Mouse (Mus musculus) midbrain, embryonic 11.5 days (tissue): ENCODE measurements around the gene Pla2g12b. TPM values are rescaled to one million over a fixed set of nuclear protein-coding genes. Genes with fewer than 3 reads are reported as not detected.
"Not testable (repeated sequence)": the region's sequence is repeated elsewhere in the genome, so short reads cannot be mapped to it uniquely, and the experiment has no call there.

ENCODE experiments used
- ATAC-seq: fragments of 200-750 bp; cut with Nextera tagmentation; 2 replicates; pipeline ENCODE4 v1.8.0; 2017; ENCODE audit warnings: moderate TSS enrichment, moderate library complexity; ENCODE audit not compliant: low FRiP score
- DNase-seq: peaks from one replicate; pipeline ENCODE4 v3.0.0; 2015; ENCODE audit warnings: low spot score; ENCODE audit errors: missing footprints
- H3K27ac ChIP-seq: fragments of 300-500 bp; sonication (generic); 2 replicates; pipeline ENCODE4 v1.5.1; 2014; ENCODE audit warnings: low read depth, low read length
- H3K27me3 ChIP-seq: fragments of 300-500 bp; sonication (generic); 2 replicates; pipeline ENCODE4 v1.6.1; 2014; ENCODE audit warnings: mild to moderate bottlenecking, low read length, moderate library complexity, mixed read lengths; ENCODE audit not compliant: control insufficient read depth, insufficient read depth
- H3K36me3 ChIP-seq: fragments of 300-500 bp; sonication (generic); 2 replicates; pipeline ENCODE4 v1.6.1; 2014; ENCODE audit warnings: mild to moderate bottlenecking, low read length, moderate library complexity, mixed read lengths; ENCODE audit not compliant: control insufficient read depth, insufficient read depth
- H3K4me1 ChIP-seq: fragments of 300-500 bp; sonication (generic); 2 replicates; pipeline ENCODE4 v1.6.1; 2014; ENCODE audit warnings: low read length; ENCODE audit not compliant: control insufficient read depth, insufficient read depth
- H3K4me2 ChIP-seq: fragments of 300-500 bp; sonication (generic); 2 replicates; pipeline ENCODE4 v1.6.1; 2014; ENCODE audit warnings: mild to moderate bottlenecking, moderate library complexity
- H3K4me3 ChIP-seq: fragments of 300-500 bp; sonication (generic); 2 replicates; pipeline ENCODE4 v1.5.1; 2014; ENCODE audit warnings: low read depth, low read length
- H3K9ac ChIP-seq: fragments of 300-500 bp; sonication (generic); 2 replicates; pipeline ENCODE4 v1.6.1; 2014; ENCODE audit warnings: low read length
- H3K9me3 ChIP-seq: fragments of 300-500 bp; sonication (generic); 2 replicates; pipeline ENCODE4 v1.6.1; 2016; ENCODE audit warnings: low read length; ENCODE audit not compliant: control insufficient read depth
- WGBS: fragments of 180-500 bp; shearing (Covaris S2); extraction: QIAGEN DNeasy Blood & Tissue Kit; methylation state at CpG from one replicate; pipeline ENCODE4 v1.1.7; 2014; 5-methylcytosine and 5-hydroxymethylcytosine counted together
- polyA plus RNA-seq: library from polyadenylated mRNA; unstranded; fragments of >200 nt; fragmentation: Nextera tagmentation; extraction: Ambion mirVana; gene quantifications from 2 replicates; pipeline ENCODE4 v1.2.1, GENCODE M21; 2014

Pla2g12b gene
- polyA plus RNA-seq, 1 experiment from 2014 or later, result not detected

- ATAC-seq (no peak), DNase-seq (no peak)
- Histone ChIP-seq H3K9ac (no peak overlapping the region), H3K27ac (no peak overlapping the region), H3K4me3 (no peak overlapping the region), H3K9me3 (no peaks in the 10 kb centered on the region), H3K27me3 (no peaks in the 10 kb centered on the region), H3K4me2 (no peak overlapping the region), H3K4me1 (no peaks in the 10 kb centered on the region), H3K36me3 (peaks cover 26% of the 10 kb centered on the region)
- 93% methylated on average over 8 of the region's 8 CpGs for WGBS
Observed at GRCm38 (mm10) chr10:59368729-59369128, 34.7 kb upstream of the Pla2g12b start.

- WGBS, result 94% methylated on average over 9 of the region's 9 CpGs
- ATAC-seq, result no peak
- Histone ChIP-seq H3K4me1 (no peaks in the 10 kb centered on the region), H3K27ac (no peak overlapping the region), H3K9me3 (no peaks in the 10 kb centered on the region), H3K36me3 (peaks cover 26% of the 10 kb centered on the region), H3K4me2 (no peak overlapping the region), H3K4me3 (no peak overlapping the region), H3K9ac (no peak overlapping the region), H3K27me3 (no peaks in the 10 kb centered on the region)
- no peak for DNase-seq
Observed at GRCm38 (mm10) chr10:59369426-59369825, 34.0 kb upstream of the Pla2g12b start.

- Histone ChIP-seq H3K9me3 (no peaks in the 10 kb centered on the region), H3K36me3 (peaks cover 4% of the 10 kb centered on the region), H3K27me3 (no peaks in the 10 kb centered on the region), H3K4me1 (no peaks in the 10 kb centered on the region), H3K27ac (no peak overlapping the region), H3K4me3 (no peak overlapping the region), H3K9ac (no peak overlapping the region), H3K4me2 (no peak overlapping the region)
- whole genome bisulfite sequencing, result 95% methylated on average over 10 of the region's 10 CpGs
- DNase-seq (no peak), ATAC-seq (no peak)
Observed at GRCm38 (mm10) chr10:59377906-59378305, 25.6 kb upstream of the Pla2g12b start.

GRCm38 (mm10) chr10:59378728-59379127 is 24.7 kb upstream of the Pla2g12b start:
- no peak overlapping the region for H3K27ac ChIP-seq
- no peaks in the 10 kb centered on the region for H3K9me3 ChIP-seq
- DNase-seq (no peak), ATAC-seq (no peak)
- H3K36me3 ChIP-seq, result no peaks in the 10 kb centered on the region
- no peak overlapping the region for H3K4me2 ChIP-seq
- H3K9ac ChIP-seq, result no peak overlapping the region
- H3K4me3 ChIP-seq, result no peak overlapping the region
- H3K27me3 ChIP-seq, result no peaks in the 10 kb centered on the region
- H3K4me1 ChIP-seq, result no peaks in the 10 kb centered on the region
- 94% methylated on average over 4 of the region's 4 CpGs for WGBS

- DNase-seq (no peak), ATAC-seq (no peak)
- no peaks in the 10 kb centered on the region for H3K27me3 ChIP-seq
- H3K4me3 ChIP-seq, result no peak overlapping the region
- H3K4me2 ChIP-seq, result no peak overlapping the region
- WGBS, result 66% methylated on average over 3 of the region's 3 CpGs
- H3K9me3 ChIP-seq, result no peaks in the 10 kb centered on the region
- no peak overlapping the region for H3K9ac ChIP-seq
- H3K27ac ChIP-seq, result no peak overlapping the region
- no peaks in the 10 kb centered on the region for H3K4me1 ChIP-seq
- no peaks in the 10 kb centered on the region for H3K36me3 ChIP-seq
Observed at GRCm38 (mm10) chr10:59379927-59380326, 23.5 kb upstream of the Pla2g12b start.

GRCm38 (mm10) chr10:59380411-59380821 is 23.0 kb upstream of the Pla2g12b start:
- ATAC-seq (no peak), DNase-seq (no peak)
- WGBS, result 93% methylated on average over 2 of the region's 2 CpGs
- H3K27me3 ChIP-seq, result no peaks in the 10 kb centered on the region
- H3K4me1 ChIP-seq, result no peaks in the 10 kb centered on the region
- no peak overlapping the region for H3K27ac ChIP-seq
- H3K9me3 ChIP-seq, result no peaks in the 10 kb centered on the region
- no peak overlapping the region for H3K9ac ChIP-seq
- no peak overlapping the region for H3K4me2 ChIP-seq
- H3K36me3 ChIP-seq, result no peaks in the 10 kb centered on the region
- no peak overlapping the region for H3K4me3 ChIP-seq

- not testable (repeated sequence) for H3K27me3 ChIP-seq, H3K9ac ChIP-seq, H3K27ac ChIP-seq, H3K4me2 ChIP-seq, H3K36me3 ChIP-seq, H3K4me1 ChIP-seq, H3K9me3 ChIP-seq, H3K4me3 ChIP-seq, DNase-seq, ATAC-seq
- 88% methylated on average over 5 of the region's 10 CpGs for WGBS
Observed at GRCm38 (mm10) chr10:59381563-59381962, 21.9 kb upstream of the Pla2g12b start.

- no peak for ATAC-seq
- 90% methylated on average over 7 of the region's 8 CpGs for WGBS
Observed at GRCm38 (mm10) chr10:59386951-59387350, 16.5 kb upstream of the Pla2g12b start.

GRCm38 (mm10) chr10:59389652-59390051 is 13.8 kb upstream of the Pla2g12b start:
- no peak overlapping the region for H3K9ac ChIP-seq
- H3K27ac ChIP-seq, result no peak overlapping the region
- no peaks in the 10 kb centered on the region for H3K27me3 ChIP-seq
- no peak for DNase-seq
- WGBS, result 95% methylated on average over 3 of the region's 3 CpGs
- no peaks in the 10 kb centered on the region for H3K4me1 ChIP-seq
- no peaks in the 10 kb centered on the region for H3K36me3 ChIP-seq
- no peaks in the 10 kb centered on the region; the same call in 1 of the 2 replicates for H3K9me3 ChIP-seq
- no peak for ATAC-seq
- H3K4me2 ChIP-seq, result no peak overlapping the region
- H3K4me3 ChIP-seq, result no peak overlapping the region

More at GRCm38 (mm10) chr10:59386951-59387350, 16.5 kb upstream of the Pla2g12b start:
- Histone ChIP-seq H3K4me2 (no peak overlapping the region), H3K27me3 (no peaks in the 10 kb centered on the region), H3K4me3 (no peak overlapping the region), H3K4me1 (no peaks in the 10 kb centered on the region), H3K27ac (no peak overlapping the region), H3K36me3 (no peaks in the 10 kb centered on the region), H3K9ac (no peak overlapping the region), H3K9me3 (no peaks in the 10 kb centered on the region; the same call in 1 of the 2 replicates)
- peak; percentile 2 for DNase-seq

- Histone ChIP-seq H3K9ac (no peak overlapping the region), H3K27ac (no peak overlapping the region), H3K4me1 (no peaks in the 10 kb centered on the region), H3K4me3 (no peak overlapping the region), H3K27me3 (no peaks in the 10 kb centered on the region), H3K9me3 (no peaks in the 10 kb centered on the region; the same call in 1 of the 2 replicates), H3K36me3 (no peaks in the 10 kb centered on the region), H3K4me2 (no peak overlapping the region)
- DNase-seq (no peak), ATAC-seq (no peak)
- 73% methylated on average over 4 of the region's 4 CpGs for WGBS
Observed at GRCm38 (mm10) chr10:59391907-59392306, 11.6 kb upstream of the Pla2g12b start.
